Mouse (Mus musculus): Measurements from ENCODE around the gene Ssr3. TPM values are rescaled to one million over a fixed set of nuclear protein-coding genes. Genes with fewer than 3 reads are reported as not detected.

Gene Ssr3
- polyA plus RNA-seq, 1 experiment from 2014 or later = 216 TPM

- no peak overlapping the region for H3K4me3 ChIP-seq (ENCODE audit: inconsistent target)
- no peak overlapping the region for H3K27ac ChIP-seq
- H3K36me3 ChIP-seq (ENCODE audit: inconsistent target) = no peaks in the 10 kb centered on the region
- 67% methylated on average over 8 of the region's 8 CpGs for WGBS (ENCODE audit: missing documents)
- no peaks in the 10 kb centered on the region for H3K79me2 ChIP-seq (ENCODE audit: inconsistent target)
These were observed 32.1 kb downstream of the Ssr3 start for GRCm38 (mm10) chr3:65360163-65360969.

GRCm38 (mm10) chr3:65358841-65359240, 33.6 kb downstream of the Ssr3 start:
- 97% methylated on average over 2 of the region's 2 CpGs for WGBS (ENCODE audit: missing documents)
- no peak overlapping the region for H3K4me3 ChIP-seq (ENCODE audit: inconsistent target)
- no peaks in the 10 kb centered on the region for H3K36me3 ChIP-seq (ENCODE audit: inconsistent target)
- no peak overlapping the region for H3K27ac ChIP-seq
- no peaks in the 10 kb centered on the region for H3K79me2 ChIP-seq (ENCODE audit: inconsistent target)

GRCm38 (mm10) chr3:65358275-65358674, 34.1 kb downstream of the Ssr3 start:
- no peak overlapping the region for H3K4me3 ChIP-seq (ENCODE audit: inconsistent target)
- no peaks in the 10 kb centered on the region for H3K79me2 ChIP-seq (ENCODE audit: inconsistent target)
- H3K27ac ChIP-seq = no peak overlapping the region
- H3K36me3 ChIP-seq (ENCODE audit: inconsistent target) = no peaks in the 10 kb centered on the region
- 95% methylated on average over 2 of the region's 2 CpGs for WGBS (ENCODE audit: missing documents)

- 73% methylated on average over 6 of the region's 6 CpGs for WGBS (ENCODE audit: missing documents)
- H3K4me3 ChIP-seq (ENCODE audit: inconsistent target) = no peak overlapping the region
- no peak overlapping the region for H3K27ac ChIP-seq
- H3K79me2 ChIP-seq (ENCODE audit: inconsistent target) = no peaks in the 10 kb centered on the region
- H3K36me3 ChIP-seq (ENCODE audit: inconsistent target) = no peaks in the 10 kb centered on the region
These were observed 36.9 kb downstream of the Ssr3 start for GRCm38 (mm10) chr3:65355479-65355878.

GRCm38 (mm10) chr3:65353263-65354037, 39.0 kb downstream of the Ssr3 start:
- H3K79me2 ChIP-seq (ENCODE audit: inconsistent target) = no peaks in the 10 kb centered on the region
- no peak overlapping the region for H3K4me3 ChIP-seq (ENCODE audit: inconsistent target)
- no peaks in the 10 kb centered on the region for H3K36me3 ChIP-seq (ENCODE audit: inconsistent target)
- 47% methylated on average over 9 of the region's 10 CpGs for WGBS (ENCODE audit: missing documents)
- no peak overlapping the region for H3K27ac ChIP-seq

GRCm38 (mm10) chr3:65352278-65353127, 39.9 kb downstream of the Ssr3 start:
- no peaks in the 10 kb centered on the region for H3K79me2 ChIP-seq (ENCODE audit: inconsistent target)
- no peaks in the 10 kb centered on the region for H3K36me3 ChIP-seq (ENCODE audit: inconsistent target)
- 59% methylated on average over 4 of the region's 4 CpGs for WGBS (ENCODE audit: missing documents)
- H3K27ac ChIP-seq = 0 out of 2 replicates have a peak overlapping the region, but pooled peaks have one; percentile 2
- no peak overlapping the region for H3K4me3 ChIP-seq (ENCODE audit: inconsistent target)

GRCm38 (mm10) chr3:65346176-65346575, 46.2 kb downstream of the Ssr3 start:
- Histone ChIP-seq H3K27ac (no peak overlapping the region), H3K79me2 (ENCODE audit: inconsistent target) (no peaks in the 10 kb centered on the region), H3K4me3 (ENCODE audit: inconsistent target) (no peak overlapping the region), H3K36me3 (ENCODE audit: inconsistent target) (no peaks in the 10 kb centered on the region)
- 100% methylated on average over 1 of the region's 1 CpGs for WGBS (ENCODE audit: missing documents)

- Histone ChIP-seq H3K4me3 (ENCODE audit: inconsistent target) (no peak overlapping the region), H3K27ac (no peak overlapping the region), H3K79me2 (ENCODE audit: inconsistent target) (no peaks in the 10 kb centered on the region), H3K36me3 (ENCODE audit: inconsistent target) (no peaks in the 10 kb centered on the region)
- 93% methylated on average over 5 of the region's 5 CpGs for WGBS (ENCODE audit: missing documents)
These were observed 52.1 kb downstream of the Ssr3 start for GRCm38 (mm10) chr3:65340173-65340951.

- Histone ChIP-seq H3K4me3 (ENCODE audit: inconsistent target) (no peak overlapping the region), H3K36me3 (ENCODE audit: inconsistent target) (no peaks in the 10 kb centered on the region), H3K27ac (no peak overlapping the region), H3K79me2 (ENCODE audit: inconsistent target) (no peaks in the 10 kb centered on the region)
- 96% methylated on average over 10 of the region's 10 CpGs for WGBS (ENCODE audit: missing documents)
These were observed 54.5 kb downstream of the Ssr3 start for GRCm38 (mm10) chr3:65337835-65338464.

Other genes with a start within 250 kb of the Ssr3 start
- gene Tiparp, start 135.8 kb upstream of the Ssr3 start, polyA plus RNA-seq (2018) = 16.9 to 22.9 TPM (median 19.6 TPM) in 3 replicates